Mouse (Mus musculus) heart, adult 11 months (tissue): ENCODE results near the gene Slc8a1.
A peak's percentile ranks its signal among the peaks of the same experiment; 100 is the strongest.

ENCODE experiments used
- DNase-seq: peaks from one replicate; pipeline ENCODE4 v3.0.0; 2022

Gene Slc8a1

GRCm38 (mm10) chr17:81554052-81554734 lies 184.0 kb downstream of the Slc8a1 start:
- DNase-seq, result no peak

DNA sequence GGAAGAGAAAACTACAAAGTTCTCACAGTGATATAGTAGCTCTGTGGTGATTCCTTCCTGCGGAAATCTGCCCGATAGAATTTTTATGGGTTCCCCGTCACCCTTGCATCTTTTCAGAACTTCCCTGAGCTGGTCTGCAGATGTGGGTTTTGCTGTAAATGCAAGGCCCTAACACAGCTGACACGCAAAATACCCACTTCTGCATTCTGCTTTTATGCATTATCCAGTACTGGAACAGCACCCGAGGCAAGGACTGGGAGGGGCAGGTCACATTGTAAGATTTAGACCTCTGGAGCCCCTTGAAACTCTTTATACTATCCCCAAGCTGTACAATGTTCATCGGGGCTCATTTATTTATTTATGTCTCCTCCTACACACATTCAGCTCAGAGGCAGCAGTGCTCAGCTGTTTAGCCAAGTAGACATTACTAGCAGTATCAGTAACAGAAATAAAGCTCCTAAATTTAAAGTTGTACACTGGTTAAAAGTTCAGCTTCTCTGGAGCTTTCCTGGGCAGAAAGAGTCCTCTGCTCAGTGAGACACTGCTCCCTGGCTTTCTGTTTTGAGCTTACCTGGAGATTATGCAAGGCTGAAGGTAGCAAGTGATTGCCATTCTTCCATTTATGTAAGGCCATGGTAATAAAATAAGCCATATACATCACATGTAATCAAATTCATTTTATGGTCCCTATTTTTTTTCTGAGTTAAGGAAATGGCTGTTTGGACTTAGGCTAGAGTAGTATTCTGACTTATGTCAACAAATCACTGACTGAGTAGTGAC lies 186.1 kb downstream of the Slc8a1 start:
- peak; percentile 91 for DNase-seq

DNA sequence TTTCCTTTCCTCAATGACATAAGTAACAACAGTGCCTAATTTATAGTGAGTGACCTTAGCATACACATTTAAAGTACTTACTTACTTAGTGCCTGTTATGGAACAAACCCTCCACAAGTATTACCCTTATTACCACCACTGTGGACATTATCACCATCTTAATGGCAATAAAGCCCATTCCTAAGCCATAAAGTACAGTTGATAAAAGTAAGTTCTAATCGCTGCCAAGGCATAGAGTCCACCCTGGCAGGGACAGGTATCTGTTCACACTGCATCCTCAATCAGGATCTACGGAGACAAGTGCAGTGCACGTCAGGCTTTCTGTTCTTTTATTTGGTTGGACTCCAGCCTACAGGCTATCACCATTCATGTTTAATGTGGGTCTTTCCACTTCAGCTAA lies 187.3 kb downstream of the Slc8a1 start:
- no peak for DNase-seq

- DNase-seq, result no peak
Measured at GRCm38 (mm10) chr17:81548016-81548415, 190.2 kb downstream of the Slc8a1 start.

- DNase-seq, result no peak
Measured at GRCm38 (mm10) chr17:81546525-81546924, 191.7 kb downstream of the Slc8a1 start.

DNA sequence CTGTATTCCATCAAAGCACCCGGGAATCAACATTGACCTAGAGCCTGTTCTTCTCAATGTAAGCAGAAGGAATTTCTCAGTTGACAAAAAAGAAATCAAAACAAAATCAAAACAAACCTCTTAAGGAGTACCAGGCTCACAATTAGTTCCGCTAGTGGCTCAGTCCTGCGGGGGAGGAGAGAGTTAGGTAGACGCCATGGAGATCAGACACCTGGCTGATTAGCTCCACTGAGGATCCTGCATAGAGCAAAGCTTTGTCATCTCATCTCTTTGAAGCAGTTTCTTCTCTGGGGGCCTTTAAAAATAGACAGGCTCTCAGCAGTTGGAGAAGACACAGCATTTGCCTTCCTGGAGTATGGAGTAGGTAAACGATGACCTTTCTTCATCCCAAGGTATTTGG lies 192.2 kb downstream of the Slc8a1 start:
- no peak for DNase-seq

DNA sequence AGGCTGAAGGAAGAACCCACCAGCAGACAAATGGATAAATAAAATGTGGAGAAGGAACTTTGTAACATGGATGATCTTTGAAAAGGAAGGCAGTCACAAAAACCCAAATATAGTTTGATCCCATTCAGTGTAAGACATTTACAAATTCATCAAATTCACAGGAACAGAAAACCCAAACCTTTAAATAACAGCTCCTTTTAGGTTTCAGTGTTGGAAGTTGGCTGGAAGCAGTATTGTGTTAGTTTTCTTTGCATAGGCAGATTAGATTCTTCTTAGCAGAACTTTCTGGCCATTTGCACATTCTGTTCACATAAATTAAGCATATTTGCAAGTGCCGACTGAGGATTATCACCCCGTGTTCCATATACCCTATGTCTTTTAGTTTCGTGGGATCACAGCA lies 193.3 kb downstream of the Slc8a1 start:
- no peak for DNase-seq

GRCm38 (mm10) chr17:81542313-81543185 lies 195.6 kb downstream of the Slc8a1 start:
- DNase-seq, result peak; percentile 94

- DNase-seq, result no peak
Measured at GRCm38 (mm10) chr17:81538163-81539160, 199.7 kb downstream of the Slc8a1 start.

GRCm38 (mm10) chr17:81536093-81536492 lies 202.1 kb downstream of the Slc8a1 start:
- no peak for DNase-seq

DNA sequence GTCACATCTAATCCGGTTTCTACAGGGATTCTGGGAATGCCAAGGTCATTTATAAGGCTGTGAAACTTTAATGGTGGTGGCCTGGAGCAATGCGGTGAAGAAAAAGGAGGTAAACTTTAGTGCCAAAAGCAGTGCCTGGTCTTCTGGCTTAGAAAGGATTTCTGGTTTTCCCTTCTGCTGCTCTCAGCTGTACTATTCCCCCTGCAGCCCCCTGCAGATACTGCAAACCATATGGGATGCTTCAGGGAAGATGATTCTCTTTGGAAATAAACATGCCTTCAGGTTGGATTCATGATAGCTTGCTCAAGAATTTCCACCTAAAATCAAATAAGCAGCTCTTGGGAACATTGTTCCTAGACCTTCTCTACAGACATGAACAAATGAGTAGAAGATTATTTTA lies 208.3 kb downstream of the Slc8a1 start:
- no peak for DNase-seq

GRCm38 (mm10) chr17:81528940-81529339 lies 209.2 kb downstream of the Slc8a1 start:
- DNase-seq, result no peak

GRCm38 (mm10) chr17:81526463-81526862 lies 211.7 kb downstream of the Slc8a1 start:
- DNase-seq, result no peak

DNA sequence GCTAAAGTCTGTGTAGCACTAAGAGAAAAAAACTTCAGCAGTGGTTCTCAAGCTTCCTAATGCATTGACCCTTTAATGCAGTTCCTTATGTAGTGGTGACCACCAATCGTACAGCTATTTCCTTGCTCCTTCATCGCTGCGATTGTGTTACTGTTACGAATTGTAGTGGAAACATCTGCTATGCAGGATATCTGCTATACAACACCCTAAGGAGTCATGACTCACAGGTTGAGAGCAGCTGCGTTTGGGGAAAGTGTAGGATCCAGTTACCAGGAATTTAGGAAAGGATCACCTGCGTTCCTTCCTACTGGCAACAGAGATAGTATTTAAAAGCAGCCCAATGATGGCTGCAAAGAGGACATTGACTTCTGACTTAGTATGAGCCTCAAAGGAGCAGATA lies 213.4 kb downstream of the Slc8a1 start:
- no peak for DNase-seq

DNA sequence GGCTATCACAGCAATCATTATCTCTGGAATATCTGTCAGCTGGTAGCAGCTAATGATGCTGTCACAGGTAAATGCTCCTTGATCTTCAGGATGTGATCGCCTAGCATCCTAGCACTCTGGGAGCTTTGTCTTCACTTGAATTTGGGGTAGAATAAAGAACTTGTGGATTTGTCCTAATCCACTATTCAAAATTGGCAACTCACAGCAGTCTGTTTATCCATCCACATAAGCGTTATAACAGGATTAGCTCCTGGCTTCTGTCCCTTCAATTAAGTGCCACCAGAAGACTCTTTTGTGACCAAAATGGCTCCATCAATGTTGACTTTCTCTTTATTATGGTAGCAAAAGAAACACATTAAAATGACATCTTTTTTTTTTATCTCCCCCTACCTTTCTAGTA lies 214.2 kb downstream of the Slc8a1 start:
- no peak for DNase-seq

DNA sequence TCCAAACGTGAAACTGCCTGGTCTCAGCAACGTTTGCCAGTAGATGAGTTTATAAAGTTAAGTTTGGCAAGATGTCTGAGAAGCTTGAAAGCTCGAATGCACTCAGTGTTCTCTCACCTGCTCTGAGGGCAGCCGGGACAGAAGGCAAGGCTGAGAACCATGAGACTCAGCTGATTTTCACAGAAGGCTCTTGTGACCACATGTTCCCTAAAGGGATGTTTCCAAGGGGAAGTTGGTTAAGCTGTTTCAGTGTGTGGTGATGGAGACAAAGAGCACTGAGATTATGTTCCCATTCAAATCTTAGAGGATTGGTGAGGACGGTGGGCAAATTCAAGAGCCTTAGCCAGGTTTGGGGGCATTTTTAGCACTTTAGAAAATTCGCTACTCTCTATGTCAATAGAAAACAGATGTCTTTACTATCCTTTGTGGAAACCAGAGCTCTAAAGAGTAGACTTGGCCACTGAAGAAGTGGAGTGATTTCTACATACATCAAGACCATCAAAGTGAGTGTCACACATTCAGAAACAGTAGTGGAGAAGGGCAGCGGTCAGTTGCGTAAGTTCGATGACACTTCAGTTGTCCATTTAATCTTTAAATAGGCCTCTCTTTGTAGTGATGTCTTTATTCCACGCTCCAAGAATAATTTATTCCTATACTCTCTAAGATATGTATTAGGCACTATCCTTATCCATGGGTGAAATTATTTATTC lies 219.7 kb downstream of the Slc8a1 start:
- DNase-seq, result peak; percentile 90

DNA sequence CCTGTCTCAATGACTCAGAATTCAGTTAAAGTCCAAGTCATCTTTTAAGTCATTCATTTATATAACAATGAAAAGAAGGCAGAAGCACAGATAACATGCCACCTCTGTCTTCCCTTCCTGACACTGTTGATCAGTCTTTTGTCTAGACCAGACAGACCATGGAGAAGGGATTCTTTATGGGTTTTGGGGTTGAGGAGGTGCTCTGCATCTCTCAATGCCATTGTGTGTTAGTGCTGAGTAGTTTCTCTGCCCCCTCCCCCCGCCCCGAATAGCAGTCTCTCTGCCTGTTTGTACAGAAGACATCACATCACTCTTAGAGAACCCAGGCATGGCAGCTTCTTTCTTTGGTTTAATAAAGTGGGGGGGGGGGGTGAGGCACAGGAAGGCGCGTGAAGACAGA lies 222.0 kb downstream of the Slc8a1 start:
- no peak for DNase-seq

- DNase-seq, result no peak
Measured at GRCm38 (mm10) chr17:81514022-81514421, 224.2 kb downstream of the Slc8a1 start.

DNA sequence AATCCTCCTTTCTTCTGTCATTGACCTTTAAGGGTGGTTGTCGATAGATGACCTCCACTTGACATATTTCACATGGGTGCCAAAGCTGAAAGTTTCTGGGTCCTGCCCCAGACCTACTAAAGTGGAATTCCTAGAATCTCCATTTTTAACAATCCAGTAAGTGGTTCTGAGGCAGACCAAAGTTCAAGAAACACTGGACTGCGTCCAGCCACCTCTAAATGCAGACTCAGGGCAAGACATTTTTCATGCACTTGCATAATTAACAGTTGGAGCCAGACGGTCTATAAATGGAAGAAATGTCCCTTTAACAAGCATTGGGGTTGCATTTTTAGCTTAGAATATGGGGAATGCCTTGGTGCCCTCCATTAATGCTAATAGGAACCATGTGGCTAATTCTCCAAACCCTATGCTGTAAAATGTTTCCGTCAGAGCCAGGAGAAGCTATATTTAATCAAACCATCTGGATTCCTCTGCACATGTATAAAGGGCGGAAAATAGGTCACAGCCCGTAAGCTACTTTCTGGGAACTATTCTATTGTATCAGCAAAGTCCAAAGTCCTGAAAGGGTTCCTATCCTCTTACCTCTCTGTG lies 224.7 kb downstream of the Slc8a1 start:
- no peak for DNase-seq

GRCm38 (mm10) chr17:81505162-81505685 lies 233.0 kb downstream of the Slc8a1 start:
- peak; percentile 86 for DNase-seq

GRCm38 (mm10) chr17:81504040-81504439 lies 234.1 kb downstream of the Slc8a1 start:
- no peak for DNase-seq
